Mouse (Mus musculus): ENCODE results near the gene Grem2. TPM values are rescaled to one million over a fixed set of nuclear protein-coding genes. Genes with fewer than 3 reads are reported as not detected.

Gene Grem2
- 10 to 100 TPM; 16.2 to 18.2 TPM for total RNA-seq (2021)

GRCm38 (mm10) chr1:174921298-174921955, at the start of gene Grem2:
Gene Grem2, minus strand, starts transcription at chr1:174921819.
- DNase-seq = peak; percentile 26
- intact Hi-C loops (cut with DNase I) = loop anchor here (10.0 kb wide), 1 partner anchor 317 kb away; no protein-coding TSS in a partner anchor

- intact Hi-C loops (cut with DNase I) = no loop called here
Measured at GRCm38 (mm10) chr1:174959837-174960236, 38.2 kb upstream of the Grem2 start.

GRCm38 (mm10) chr1:174931003-174931619, 9.5 kb upstream of the Grem2 start:
- intact Hi-C loops (cut with DNase I) = no loop called here
- no peak for DNase-seq

More at GRCm38 (mm10) chr1:174959837-174960236, 38.2 kb upstream of the Grem2 start:
- DNase-seq = no peak

- intact Hi-C loops (cut with DNase I) = loop anchor here (10.0 kb wide), 1 partner anchor 325 kb away; no protein-coding TSS in a partner anchor
- no peak for DNase-seq
Measured at GRCm38 (mm10) chr1:174929459-174930181, 8.0 kb upstream of the Grem2 start.

- no peak for DNase-seq
- intact Hi-C loops (cut with DNase I) = no loop called here
Measured at GRCm38 (mm10) chr1:174918949-174919348, 2.7 kb downstream of the Grem2 start.

- intact Hi-C loops (cut with DNase I) = no loop called here
- no peak for DNase-seq
Measured at GRCm38 (mm10) chr1:174918236-174918870, 3.3 kb downstream of the Grem2 start.

GRCm38 (mm10) chr1:174909834-174910233, 11.8 kb downstream of the Grem2 start:
- intact Hi-C loops (cut with DNase I) = no loop called here
- no peak for DNase-seq

- no peak for DNase-seq
- intact Hi-C loops (cut with DNase I) = no loop called here
Measured at GRCm38 (mm10) chr1:174908232-174908631, 13.4 kb downstream of the Grem2 start.

- DNase-seq = no peak
- intact Hi-C loops (cut with DNase I) = no loop called here
Measured at GRCm38 (mm10) chr1:174907637-174908036, 14.0 kb downstream of the Grem2 start.

- intact Hi-C loops (cut with DNase I) = no loop called here
- no peak for DNase-seq
Measured at GRCm38 (mm10) chr1:174902755-174903154, 18.9 kb downstream of the Grem2 start.

GRCm38 (mm10) chr1:174892471-174892870, 29.1 kb downstream of the Grem2 start:
- no peak for DNase-seq
- intact Hi-C loops (cut with DNase I) = no loop called here

GRCm38 (mm10) chr1:174888684-174889405, 32.8 kb downstream of the Grem2 start:
- intact Hi-C loops (cut with DNase I) = no loop called here
- DNase-seq = no peak

GRCm38 (mm10) chr1:174888073-174888472, 33.5 kb downstream of the Grem2 start:
- intact Hi-C loops (cut with DNase I) = no loop called here
- no peak for DNase-seq

GRCm38 (mm10) chr1:174882496-174882895, 39.1 kb downstream of the Grem2 start:
- intact Hi-C loops (cut with DNase I) = no loop called here
- no peak for DNase-seq

GRCm38 (mm10) chr1:174875173-174875572, 46.4 kb downstream of the Grem2 start:
- DNase-seq = no peak
- intact Hi-C loops (cut with DNase I) = no loop called here

- intact Hi-C loops (cut with DNase I) = no loop called here
- peak; percentile 37 for DNase-seq
Measured at GRCm38 (mm10) chr1:174860407-174861118, 61.1 kb downstream of the Grem2 start.

GRCm38 (mm10) chr1:174856188-174856587, 65.4 kb downstream of the Grem2 start:
- no peak for DNase-seq
- intact Hi-C loops (cut with DNase I) = no loop called here

- intact Hi-C loops (cut with DNase I) = no loop called here
- no peak for DNase-seq
Measured at GRCm38 (mm10) chr1:174844786-174845185, 76.8 kb downstream of the Grem2 start.

GRCm38 (mm10) chr1:174836861-174837260, 84.8 kb downstream of the Grem2 start:
- intact Hi-C loops (cut with DNase I) = no loop called here
- DNase-seq = no peak

GRCm38 (mm10) chr1:174826562-174826961, 95.1 kb downstream of the Grem2 start:
- intact Hi-C loops (cut with DNase I) = no loop called here

More at GRCm38 (mm10) chr1:174826562-174826961, 95.1 kb downstream of the Grem2 start:
- DNase-seq = no peak

Measured in left cerebral cortex, postnatal 4 days (tissue).